Mouse (Mus musculus) adrenal gland, adult 2 months (tissue): Measurements from ENCODE around the gene Gpr83. TPM values are rescaled to one million over a fixed set of nuclear protein-coding genes. Genes with fewer than 3 reads are reported as not detected.
A peak's percentile ranks its signal among the peaks of the same experiment; 100 is the strongest.
"Not testable (repeated sequence)": the region's sequence is repeated elsewhere in the genome, so short reads cannot be mapped to it uniquely, and the experiment has no call there.

Experiments used
- DNase-seq: peaks from one replicate; pipeline ENCODE4 v3.0.0; 2021
- polyA plus RNA-seq: library from polyadenylated mRNA; depleted of rRNA; stranded (reverse); fragments of >200 nt; gene quantifications from 2 replicates; pipeline ENCODE4 v1.2.3, GENCODE M21; 2012
- total RNA-seq, 2 experiments: library from RNA; stranded (reverse); gene quantifications; 2 replicates each; pipeline ENCODE4 v1.2.3; 2021

Gene Gpr83
- total and polyA plus RNA-seq, 3 experiments: 0.31 TPM; not detected in 2

- no peak for DNase-seq
These were observed 10.4 kb downstream of the Gpr83 start for GRCm38 (mm10) chr9:14870377-14870776.

- no peak for DNase-seq
These were observed 10.8 kb downstream of the Gpr83 start for GRCm38 (mm10) chr9:14870802-14871201.

GRCm38 (mm10) chr9:14871536-14871935, 11.5 kb downstream of the Gpr83 start:
- DNase-seq: peak; percentile 58

GRCm38 (mm10) chr9:14872181-14872930, 12.3 kb downstream of the Gpr83 start:
- no peak for DNase-seq

GRCm38 (mm10) chr9:14875743-14876507, 15.9 kb downstream of the Gpr83 start:
- peak; percentile 33 for DNase-seq

- not testable (repeated sequence) for DNase-seq
These were observed 16.6 kb downstream of the Gpr83 start for GRCm38 (mm10) chr9:14876566-14876965.

GRCm38 (mm10) chr9:14884641-14885040, 24.6 kb downstream of the Gpr83 start:
- DNase-seq: no peak

GRCm38 (mm10) chr9:14885151-14885550, 25.1 kb downstream of the Gpr83 start:
- peak; percentile 63 for DNase-seq

- no peak for DNase-seq
These were observed 25.9 kb downstream of the Gpr83 start for GRCm38 (mm10) chr9:14885954-14886353.

GRCm38 (mm10) chr9:14887787-14888382, 27.9 kb downstream of the Gpr83 start:
- DNase-seq: no peak

- no peak for DNase-seq
These were observed 28.7 kb downstream of the Gpr83 start for GRCm38 (mm10) chr9:14888671-14889070.

GRCm38 (mm10) chr9:14890699-14891098, 30.7 kb downstream of the Gpr83 start:
- no peak for DNase-seq

- DNase-seq: no peak
These were observed 31.9 kb downstream of the Gpr83 start for GRCm38 (mm10) chr9:14891891-14892290.

- DNase-seq: no peak
These were observed 33.4 kb downstream of the Gpr83 start for GRCm38 (mm10) chr9:14893388-14893787.

GRCm38 (mm10) chr9:14894628-14895027, 34.6 kb downstream of the Gpr83 start:
- DNase-seq: no peak

GRCm38 (mm10) chr9:14895237-14895835, 35.3 kb downstream of the Gpr83 start:
- no peak for DNase-seq

GRCm38 (mm10) chr9:14897102-14897501, 37.1 kb downstream of the Gpr83 start:
- DNase-seq: no peak

GRCm38 (mm10) chr9:14901757-14902156, 41.7 kb downstream of the Gpr83 start:
- no peak for DNase-seq

- no peak for DNase-seq
These were observed 42.4 kb downstream of the Gpr83 start for GRCm38 (mm10) chr9:14902416-14902815.

GRCm38 (mm10) chr9:14903006-14903405, 43.0 kb downstream of the Gpr83 start:
- DNase-seq: no peak

GRCm38 (mm10) chr9:14903581-14904378, 43.8 kb downstream of the Gpr83 start, which contains the start of gene Izumo1r:
Gene Izumo1r (minus strand): TSS chr9:14903949.
- DNase-seq: no peak
